Mouse (Mus musculus): ENCODE data around the gene Col23a1. TPM values are rescaled to one million over a fixed set of nuclear protein-coding genes. Genes with fewer than 3 reads are reported as not detected.
A peak's percentile ranks its signal among the peaks of the same experiment; 100 is the strongest.

The Col23a1 gene
- polyA plus RNA-seq, 1 experiment from 2014 or later: 8.0 TPM

GRCm38 (mm10) chr11:51518585-51518984 is 228.9 kb downstream of the Col23a1 start:
- H3K4me3 ChIP-seq: no peak overlapping the region
- no peak overlapping the region for H3K27ac ChIP-seq (replicated peaks)
- peaks cover 9% of the 10 kb centered on the region; the same call in 1 of the 2 replicates for H3K4me1 ChIP-seq
- WGBS: 90% methylated on average over 6 of the region's 6 CpGs
- H3K9me3 ChIP-seq (replicated peaks): peaks cover 6% of the 10 kb centered on the region; the same call in 1 of the 2 replicates
- H3K36me3 ChIP-seq: no peaks in the 10 kb centered on the region
- no peak for DNase-seq (ENCODE audit: low spot score)
- no peaks in the 10 kb centered on the region for H3K27me3 ChIP-seq (ENCODE audit: low read depth, poor library complexity, severe bottlenecking)

DNA sequence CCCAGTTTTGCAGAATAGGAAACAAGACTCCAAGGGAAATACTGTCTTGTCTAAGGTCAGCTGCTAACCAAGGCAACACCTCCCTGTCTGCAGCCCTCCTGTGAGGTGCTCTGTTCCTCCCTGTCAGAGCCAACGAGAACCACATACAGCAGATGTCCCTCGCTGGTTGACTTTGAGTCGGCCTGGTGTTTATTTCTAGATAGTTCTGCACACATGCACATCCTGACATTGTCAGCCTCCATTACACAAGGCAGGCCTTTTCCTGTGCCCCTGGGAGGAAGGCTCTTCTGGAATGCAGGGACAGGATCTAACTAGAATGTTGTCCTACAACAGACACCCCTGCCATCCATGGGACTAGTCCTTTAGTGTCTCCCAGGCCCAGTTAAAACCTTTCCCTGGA is 231.7 kb downstream of the Col23a1 start:
- no peak for DNase-seq (ENCODE audit: low spot score)
- Histone ChIP-seq H3K27ac (replicated peaks) (no peak overlapping the region), H3K4me1 (peaks cover 18% of the 10 kb centered on the region), H3K36me3 (no peaks in the 10 kb centered on the region), H3K9me3 (replicated peaks) (peaks cover 6% of the 10 kb centered on the region; the same call in 1 of the 2 replicates), H3K4me3 (no peak overlapping the region), H3K27me3 (ENCODE audit: low read depth, poor library complexity, severe bottlenecking) (no peaks in the 10 kb centered on the region)
- WGBS: 89% methylated on average over 3 of the region's 3 CpGs

- no peaks in the 10 kb centered on the region for H3K27me3 ChIP-seq (ENCODE audit: low read depth, poor library complexity, severe bottlenecking)
- peaks cover 3% of the 10 kb centered on the region; the same call in 1 of the 2 replicates for H3K9me3 ChIP-seq (replicated peaks)
- H3K36me3 ChIP-seq: no peaks in the 10 kb centered on the region
- DNase-seq (ENCODE audit: low spot score): no peak
- H3K4me1 ChIP-seq: peaks cover 27% of the 10 kb centered on the region
- no peak overlapping the region for H3K27ac ChIP-seq (replicated peaks)
- H3K4me3 ChIP-seq: no peak overlapping the region
Measured at GRCm38 (mm10) chr11:51523215-51523614, 233.5 kb downstream of the Col23a1 start.

GRCm38 (mm10) chr11:51523625-51524024 is 233.9 kb downstream of the Col23a1 start:
- no peaks in the 10 kb centered on the region for H3K27me3 ChIP-seq (ENCODE audit: low read depth, poor library complexity, severe bottlenecking)
- H3K36me3 ChIP-seq: no peaks in the 10 kb centered on the region
- 78% methylated on average over 9 of the region's 9 CpGs for WGBS
- H3K4me3 ChIP-seq: no peak overlapping the region
- DNase-seq (ENCODE audit: low spot score): no peak
- H3K27ac ChIP-seq (replicated peaks): no peak overlapping the region; the same call in 1 of the 2 replicates
- peaks cover 27% of the 10 kb centered on the region for H3K4me1 ChIP-seq
- no peaks in the 10 kb centered on the region for H3K9me3 ChIP-seq (replicated peaks)

- no peak overlapping the region for H3K27ac ChIP-seq (replicated peaks)
- 73% methylated on average over 14 of the region's 14 CpGs for WGBS
- H3K27me3 ChIP-seq (ENCODE audit: low read depth, poor library complexity, severe bottlenecking): no peaks in the 10 kb centered on the region
- H3K4me3 ChIP-seq: no peak overlapping the region
- no peaks in the 10 kb centered on the region for H3K36me3 ChIP-seq
- H3K4me1 ChIP-seq: peaks cover 27% of the 10 kb centered on the region
- DNase-seq (ENCODE audit: low spot score): no peak
- H3K9me3 ChIP-seq (replicated peaks): no peaks in the 10 kb centered on the region
Measured at GRCm38 (mm10) chr11:51526631-51527161, 237.0 kb downstream of the Col23a1 start.

DNA sequence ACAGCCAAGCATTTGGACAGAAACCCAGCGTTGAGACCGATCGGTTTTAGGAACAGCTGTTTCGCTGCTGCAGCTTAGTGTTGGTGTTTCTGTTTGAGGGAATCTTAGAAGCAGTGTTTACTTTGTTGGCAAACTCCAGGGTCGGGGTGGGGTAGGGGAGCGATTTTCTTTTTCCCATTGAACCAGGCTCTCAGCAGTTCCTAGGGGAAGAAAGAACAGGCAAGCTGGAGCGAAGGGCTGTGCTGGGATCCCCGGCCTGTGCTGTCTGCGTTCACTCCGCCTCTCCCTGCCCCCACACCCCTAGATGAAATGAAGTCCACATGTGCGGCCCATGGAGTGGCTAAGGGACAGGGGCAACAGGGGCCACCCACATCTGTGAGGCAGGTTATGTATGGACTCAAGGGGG is 243.4 kb downstream of the Col23a1 start:
- Histone ChIP-seq H3K27ac (replicated peaks) (0 out of 2 replicates have a peak overlapping the region, but pooled peaks have one; percentile 13), H3K9me3 (replicated peaks) (no peaks in the 10 kb centered on the region), H3K27me3 (ENCODE audit: low read depth, poor library complexity, severe bottlenecking) (no peaks in the 10 kb centered on the region), H3K36me3 (no peaks in the 10 kb centered on the region), H3K4me1 (peaks cover 6% of the 10 kb centered on the region), H3K4me3 (no peak overlapping the region)
- 55% methylated on average over 11 of the region's 11 CpGs for WGBS
- DNase-seq (ENCODE audit: low spot score): peak; percentile 37

DNA sequence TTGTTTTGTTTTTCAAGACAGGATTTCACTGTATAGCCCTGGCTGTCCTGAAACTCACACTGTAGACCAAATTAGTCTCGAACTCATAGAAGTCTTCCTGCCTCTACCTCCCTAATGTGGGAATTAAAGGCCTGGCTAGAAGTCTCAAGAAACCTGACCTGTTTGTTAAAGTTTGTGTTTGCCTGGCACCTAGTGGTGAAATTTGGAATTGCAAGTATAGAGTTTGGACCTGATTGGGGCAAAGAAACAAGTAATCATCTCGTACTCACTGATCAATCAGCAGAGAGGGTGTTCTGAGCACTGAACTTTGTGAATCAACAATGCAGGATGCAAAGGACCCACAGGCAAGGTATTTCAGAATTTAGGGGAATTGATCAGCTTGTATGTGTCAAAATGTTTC is 244.6 kb downstream of the Col23a1 start:
- DNase-seq (ENCODE audit: low spot score): peak; percentile 37
- WGBS: 32% methylated on average over 2 of the region's 2 CpGs

DNA sequence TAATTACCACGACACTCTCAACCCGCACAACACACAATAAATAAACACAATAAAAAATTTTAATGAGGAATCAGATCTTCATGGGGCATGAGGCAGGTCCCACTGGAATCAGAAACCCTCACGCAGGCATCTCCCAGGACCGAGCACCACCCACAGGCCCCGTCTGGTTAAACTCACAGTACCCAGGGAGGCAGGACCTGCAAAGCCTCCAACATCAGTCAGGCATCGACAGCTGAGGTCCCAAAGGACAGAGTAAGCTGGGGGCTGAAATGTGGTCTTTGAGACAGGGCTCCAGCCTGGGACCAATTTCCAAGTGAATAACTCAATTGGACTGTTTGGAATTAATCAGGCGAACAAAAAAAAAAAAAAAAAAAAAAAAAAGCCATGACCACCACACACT is 248.7 kb downstream of the Col23a1 start:
- Histone ChIP-seq H3K27ac (replicated peaks) (no peak overlapping the region), H3K36me3 (no peaks in the 10 kb centered on the region), H3K9me3 (replicated peaks) (no peaks in the 10 kb centered on the region), H3K4me3 (no peak overlapping the region), H3K27me3 (ENCODE audit: low read depth, poor library complexity, severe bottlenecking) (no peaks in the 10 kb centered on the region), H3K4me1 (peaks cover 23% of the 10 kb centered on the region)
- DNase-seq (ENCODE audit: low spot score): peak; percentile 14
- WGBS: 55% methylated on average over 7 of the region's 7 CpGs

More for the DNA sequence above, 244.6 kb downstream of the Col23a1 start:
- no peaks in the 10 kb centered on the region for H3K36me3 ChIP-seq
- no peaks in the 10 kb centered on the region for H3K27me3 ChIP-seq (ENCODE audit: low read depth, poor library complexity, severe bottlenecking)
- no peak overlapping the region for H3K27ac ChIP-seq (replicated peaks)
- no peaks in the 10 kb centered on the region for H3K9me3 ChIP-seq (replicated peaks)
- peaks cover 12% of the 10 kb centered on the region for H3K4me1 ChIP-seq
- H3K4me3 ChIP-seq: no peak overlapping the region

GRCm38 (mm10) chr11:51538919-51539758 is 249.4 kb downstream of the Col23a1 start:
- Histone ChIP-seq H3K4me1 (peaks cover 26% of the 10 kb centered on the region), H3K27ac (replicated peaks) (no peak overlapping the region), H3K4me3 (no peak overlapping the region), H3K36me3 (no peaks in the 10 kb centered on the region), H3K27me3 (ENCODE audit: low read depth, poor library complexity, severe bottlenecking) (no peaks in the 10 kb centered on the region), H3K9me3 (replicated peaks) (no peaks in the 10 kb centered on the region)
- peak; percentile 29 for DNase-seq (ENCODE audit: low spot score)
- WGBS: 61% methylated on average over 13 of the region's 13 CpGs

GRCm38 (mm10) chr11:51539759-51540282 is 250.1 kb downstream of the Col23a1 start:
- peak; percentile 96 for DNase-seq (ENCODE audit: low spot score)
- H3K36me3 ChIP-seq: no peaks in the 10 kb centered on the region
- 14% methylated on average over 10 of the region's 10 CpGs for WGBS
- H3K27ac ChIP-seq (replicated peaks): no peak overlapping the region
- H3K27me3 ChIP-seq (ENCODE audit: low read depth, poor library complexity, severe bottlenecking): no peaks in the 10 kb centered on the region
- no peak overlapping the region for H3K4me3 ChIP-seq
- peaks cover 26% of the 10 kb centered on the region for H3K4me1 ChIP-seq
- no peaks in the 10 kb centered on the region for H3K9me3 ChIP-seq (replicated peaks)

- no peaks in the 10 kb centered on the region for H3K36me3 ChIP-seq
Measured at GRCm38 (mm10) chr11:51542424-51542823, 252.7 kb downstream of the Col23a1 start.

GRCm38 (mm10) chr11:51543487-51544050 is 253.8 kb downstream of the Col23a1 start:
- 41% methylated on average over 7 of the region's 7 CpGs for WGBS
- H3K27ac ChIP-seq (replicated peaks): no peak overlapping the region

More at GRCm38 (mm10) chr11:51542424-51542823, 252.7 kb downstream of the Col23a1 start:
- Histone ChIP-seq H3K4me1 (peaks cover 26% of the 10 kb centered on the region), H3K9me3 (replicated peaks) (no peaks in the 10 kb centered on the region), H3K27ac (replicated peaks) (no peak overlapping the region), H3K4me3 (no peak overlapping the region), H3K27me3 (ENCODE audit: low read depth, poor library complexity, severe bottlenecking) (no peaks in the 10 kb centered on the region)
- DNase-seq (ENCODE audit: low spot score): peak; percentile 48
- WGBS: 54% methylated on average over 9 of the region's 9 CpGs

More at GRCm38 (mm10) chr11:51543487-51544050, 253.8 kb downstream of the Col23a1 start:
- peak; percentile 48 for DNase-seq (ENCODE audit: low spot score)
- Histone ChIP-seq H3K4me3 (no peak overlapping the region), H3K4me1 (peaks cover 26% of the 10 kb centered on the region), H3K36me3 (no peaks in the 10 kb centered on the region), H3K27me3 (ENCODE audit: low read depth, poor library complexity, severe bottlenecking) (no peaks in the 10 kb centered on the region), H3K9me3 (replicated peaks) (no peaks in the 10 kb centered on the region)

Measured in midbrain, embryonic 10.5 days (tissue).